Mouse (Mus musculus) fibroblast of lung, adult 2 months (primary cell): ENCODE results near the gene Ccdc152.
A peak's percentile ranks its signal among the peaks of the same experiment; 100 is the strongest.

Experiments
- DNase-seq: peaks from one replicate; pipeline ENCODE4 v3.0.0-alpha.2; 2011; ENCODE audit warnings: low read depth

Gene Ccdc152

DNA sequence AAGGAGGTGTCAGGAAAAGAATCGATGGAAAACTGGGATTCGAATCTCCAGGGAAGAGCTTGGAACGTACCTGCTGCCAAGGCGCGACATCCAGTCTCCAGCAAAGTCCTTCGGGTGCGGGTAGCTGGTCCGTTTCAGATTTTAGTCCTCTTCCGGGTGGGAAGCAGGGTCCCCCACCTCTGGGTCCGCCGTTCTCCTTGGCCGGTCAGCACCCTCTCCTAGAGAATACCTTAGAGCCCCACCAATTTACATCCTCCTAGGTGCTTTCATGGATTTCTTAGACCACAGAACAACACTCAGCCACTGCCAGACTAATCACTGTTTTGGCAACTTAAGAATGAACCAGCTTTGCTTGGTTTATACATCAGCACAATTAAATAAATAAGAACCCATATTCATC lies at the start of gene Ccdc152:
Ccdc152 (minus strand) TSS at position 101 of the 400 bp plus-strand sequence.
- DNase-seq: no peak

GRCm38 (mm10) chr15:3349306-3350064 lies 46.2 kb upstream of the Ccdc152 start:
- no peak for DNase-seq

GRCm38 (mm10) chr15:3346682-3347081 lies 43.4 kb upstream of the Ccdc152 start:
- DNase-seq: no peak

DNA sequence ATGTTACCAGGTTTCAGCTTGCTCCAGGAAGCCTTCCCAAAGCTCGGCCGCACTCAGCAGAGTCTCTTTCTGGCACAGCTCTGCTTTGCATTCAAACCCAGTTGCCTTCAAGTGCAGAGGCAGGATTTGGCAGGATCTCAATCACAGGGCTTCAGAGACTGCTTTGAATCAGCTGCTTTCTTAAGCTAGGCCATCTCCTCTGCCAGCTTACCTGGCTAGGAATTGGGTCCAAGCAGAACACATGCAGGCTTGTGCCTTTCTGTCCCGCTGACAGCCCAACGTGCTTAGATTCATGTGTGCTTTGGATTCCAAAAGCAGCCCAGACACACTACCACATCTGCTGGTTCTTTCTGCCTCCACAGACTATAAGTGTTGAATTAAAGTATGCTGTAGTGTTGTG lies 41.2 kb upstream of the Ccdc152 start:
- no peak for DNase-seq

DNA sequence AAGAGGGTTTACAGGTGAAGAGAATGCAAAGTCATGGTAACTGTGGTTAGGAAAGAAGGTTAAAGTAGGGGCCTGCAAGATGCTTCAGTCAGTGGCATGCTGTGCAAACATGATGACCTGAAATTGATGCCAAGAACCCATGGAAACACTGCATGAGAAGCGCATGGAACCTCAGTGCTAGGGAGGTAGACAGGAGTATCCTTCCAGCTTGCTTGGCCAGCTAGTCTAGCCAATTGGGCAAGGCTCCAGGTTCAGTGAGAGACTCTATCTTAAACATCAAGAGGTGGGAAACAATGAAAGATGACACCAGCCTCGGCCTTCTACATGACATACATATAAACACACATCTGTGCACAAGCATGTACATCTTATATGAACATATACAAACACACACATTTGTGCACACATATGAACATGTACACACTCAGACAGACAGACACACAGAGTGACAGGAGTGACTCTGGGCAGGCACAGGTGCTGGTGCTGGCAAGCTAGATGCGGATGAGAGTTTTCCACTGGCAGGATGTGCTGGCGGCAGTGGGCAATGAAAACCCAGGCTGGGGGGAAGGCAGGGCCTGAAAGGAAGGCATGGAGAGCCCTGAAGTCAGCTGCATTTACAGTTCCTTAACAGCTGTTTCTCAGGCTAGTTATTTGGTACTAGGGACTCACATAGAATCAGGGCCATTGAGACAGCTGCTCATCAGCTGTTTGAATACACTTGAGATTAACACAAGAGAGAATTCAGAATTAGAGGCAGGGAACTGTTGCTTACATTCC lies 38.7 kb upstream of the Ccdc152 start:
- DNase-seq: no peak

- no peak for DNase-seq
Measured at GRCm38 (mm10) chr15:3339847-3340246, 36.5 kb upstream of the Ccdc152 start.

GRCm38 (mm10) chr15:3332517-3332916 lies 29.2 kb upstream of the Ccdc152 start:
- no peak for DNase-seq

DNA sequence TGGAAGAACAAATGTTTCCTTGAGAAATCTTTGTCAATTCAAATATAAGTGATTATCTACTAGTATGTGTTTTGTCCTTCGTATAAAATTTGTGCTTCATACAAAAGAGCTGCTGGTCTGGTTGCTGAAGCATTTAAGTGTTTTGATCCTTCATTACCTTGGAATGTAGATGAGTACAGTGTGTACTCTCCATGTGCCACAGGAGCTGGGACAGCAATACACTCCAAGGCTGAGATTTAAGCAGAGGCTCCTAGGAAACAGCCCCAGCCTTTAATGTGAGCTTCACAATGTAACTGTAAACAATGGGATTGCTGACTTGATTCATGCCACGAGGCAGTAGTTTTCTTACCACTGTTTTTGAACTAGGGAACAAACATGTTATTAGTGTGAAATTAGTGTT lies 28.5 kb upstream of the Ccdc152 start:
- no peak for DNase-seq

DNA sequence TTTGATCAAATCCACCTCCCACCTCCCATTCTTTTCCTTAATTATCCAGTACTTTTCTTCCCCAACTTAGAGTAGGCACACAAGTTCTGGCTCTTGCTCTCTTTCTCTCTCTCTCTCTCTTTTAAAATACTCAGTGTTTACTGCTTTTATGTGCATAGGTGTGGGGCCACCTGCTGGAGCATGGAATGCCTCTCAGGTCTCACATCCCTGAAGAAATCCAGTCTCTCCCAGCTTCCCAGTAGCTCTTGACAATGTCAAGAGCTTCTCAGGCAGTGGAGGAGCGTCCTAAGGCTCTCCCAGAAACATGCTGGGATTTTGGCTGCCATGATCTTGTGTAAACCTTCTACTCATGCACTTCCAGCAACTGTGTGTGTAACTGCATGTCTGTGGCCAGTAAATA lies 27.0 kb upstream of the Ccdc152 start:
- DNase-seq: no peak

DNA sequence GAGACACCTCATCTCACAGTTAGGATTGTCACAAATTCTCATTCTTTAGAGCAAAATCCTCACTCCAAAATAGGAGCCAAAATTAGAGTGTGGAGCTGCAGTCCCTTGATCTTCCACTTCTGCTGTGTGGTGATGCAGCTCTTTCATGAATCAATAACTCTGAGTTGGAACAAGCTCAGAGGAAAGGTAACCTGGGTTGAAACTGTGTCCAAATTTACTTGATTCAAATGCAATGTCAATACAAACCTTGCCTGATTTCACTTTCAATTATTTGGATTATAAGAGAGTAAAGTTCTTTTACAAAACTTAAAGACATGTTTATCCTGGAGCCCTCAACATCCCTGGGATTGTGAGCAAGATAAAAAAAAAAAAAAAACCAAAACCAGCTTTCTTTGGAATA lies 19.7 kb upstream of the Ccdc152 start:
- no peak for DNase-seq

GRCm38 (mm10) chr15:3319929-3320328 lies 16.6 kb upstream of the Ccdc152 start:
- no peak for DNase-seq

DNA sequence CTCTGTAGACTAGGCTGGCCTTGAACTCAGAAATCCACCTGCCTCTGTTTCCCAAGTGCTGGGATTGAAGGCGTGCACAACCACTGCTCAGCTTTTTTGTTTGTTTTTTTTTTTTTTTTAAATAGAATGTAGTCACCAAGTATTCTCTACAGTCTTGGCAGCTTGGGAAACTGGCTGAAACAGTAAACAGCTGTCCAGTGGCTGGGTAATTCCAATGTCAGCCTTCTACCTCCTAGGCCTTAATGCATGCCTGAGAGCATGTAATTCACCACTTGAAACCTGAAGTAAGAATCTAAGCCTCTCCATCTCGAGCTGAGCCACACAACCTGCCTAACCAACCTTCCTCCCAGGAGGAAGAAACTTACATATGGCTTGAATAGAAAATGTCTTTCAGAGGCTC lies 13.3 kb upstream of the Ccdc152 start:
- no peak for DNase-seq

GRCm38 (mm10) chr15:3312937-3313336 lies 9.6 kb upstream of the Ccdc152 start:
- no peak for DNase-seq

DNA sequence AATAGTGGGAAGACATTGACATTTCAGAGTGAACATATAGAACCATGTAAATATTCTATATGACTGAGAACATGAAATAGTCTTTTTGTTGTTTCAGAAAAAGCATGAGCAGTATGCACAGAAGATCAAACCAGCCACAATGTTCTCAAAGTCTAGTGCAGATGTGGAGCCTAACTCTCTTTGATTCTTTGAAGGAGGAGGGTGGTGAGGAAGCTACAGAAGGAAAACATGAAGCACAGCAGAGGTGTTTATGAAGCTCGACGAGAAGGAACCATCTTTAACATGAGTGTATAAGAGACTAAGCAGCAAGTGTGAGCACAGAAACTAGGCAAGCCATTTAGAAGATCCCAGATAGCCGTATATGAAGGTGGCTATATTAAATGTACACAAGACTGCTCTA lies 6.5 kb upstream of the Ccdc152 start:
- no peak for DNase-seq

DNA sequence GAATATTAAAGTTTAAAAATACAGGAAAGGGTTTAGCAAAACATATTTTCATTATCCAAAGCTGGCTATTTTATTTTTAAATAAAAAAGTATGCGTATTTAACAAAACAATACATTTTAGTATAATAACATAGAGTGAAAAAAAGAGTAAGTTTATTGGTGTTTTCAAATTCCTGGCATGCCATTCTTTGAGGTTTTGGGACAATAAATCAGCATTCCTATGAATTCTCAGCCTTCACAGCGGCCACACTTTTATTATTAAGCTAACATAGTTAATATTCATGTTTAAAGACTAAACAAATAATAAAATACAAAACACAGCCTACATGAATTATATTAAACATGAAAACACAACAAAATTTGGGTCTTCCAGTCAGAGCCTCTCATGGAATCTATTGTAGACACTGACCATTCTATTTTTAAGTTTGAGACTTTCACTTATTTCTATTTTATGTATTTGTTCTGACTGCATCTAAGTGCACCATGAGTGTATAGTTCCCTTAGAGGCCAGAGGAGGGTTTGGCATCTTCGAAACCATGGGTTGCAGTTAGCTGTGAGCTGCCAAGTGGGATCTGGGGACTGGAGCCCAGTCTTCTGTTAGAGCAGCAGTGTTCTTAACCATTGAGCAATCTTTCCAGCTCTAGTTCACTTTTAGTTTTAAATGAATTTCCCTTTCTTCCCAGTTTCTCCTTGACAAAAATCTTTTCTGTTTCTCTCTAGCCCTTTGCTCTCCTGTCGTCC lies 2.8 kb downstream of the Ccdc152 start:
- DNase-seq: no peak

GRCm38 (mm10) chr15:3297615-3298014 lies 5.7 kb downstream of the Ccdc152 start:
- no peak for DNase-seq

DNA sequence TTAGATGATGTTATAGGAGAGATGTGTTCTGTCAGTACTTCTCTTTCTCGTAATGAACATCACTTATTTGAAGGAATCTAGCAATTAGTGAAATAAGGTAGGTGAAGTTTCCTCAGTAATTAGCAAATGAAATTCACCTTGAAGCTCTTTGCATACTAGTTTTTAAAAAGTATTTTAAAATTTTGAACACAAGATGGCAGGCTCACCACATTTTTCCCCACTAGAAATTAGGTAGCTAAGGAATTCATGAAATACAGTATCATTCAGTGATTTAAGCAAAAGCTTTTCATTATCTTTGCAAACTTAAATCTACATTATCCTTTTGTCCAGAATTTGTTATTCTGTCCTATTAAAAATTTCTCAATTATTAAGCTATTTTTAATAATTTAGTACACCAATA lies 7.3 kb downstream of the Ccdc152 start:
- no peak for DNase-seq

GRCm38 (mm10) chr15:3293477-3293876 lies 9.8 kb downstream of the Ccdc152 start:
- DNase-seq: no peak

- no peak for DNase-seq
Measured at GRCm38 (mm10) chr15:3290435-3290834, 12.9 kb downstream of the Ccdc152 start.

- DNase-seq: no peak
Measured at GRCm38 (mm10) chr15:3286032-3286431, 17.3 kb downstream of the Ccdc152 start.

DNA sequence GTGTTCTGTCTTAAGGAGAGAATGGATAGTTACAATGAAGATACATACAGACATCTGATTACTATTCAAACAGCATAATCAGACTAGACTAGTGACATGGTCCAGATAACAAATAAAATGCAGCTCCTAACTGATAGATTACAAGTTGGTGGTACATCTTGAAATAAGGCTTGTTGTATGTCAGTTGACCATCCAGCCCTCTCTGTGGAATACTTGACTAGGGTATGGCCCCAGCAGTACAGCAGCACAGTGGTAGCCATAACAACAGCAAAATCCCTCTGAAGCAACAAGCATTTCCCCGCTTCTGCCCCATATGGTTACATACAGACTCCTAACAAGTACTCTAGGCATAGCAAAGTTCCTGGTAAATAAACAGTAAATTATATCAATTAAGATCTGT lies 21.6 kb downstream of the Ccdc152 start:
- DNase-seq: no peak

DNA sequence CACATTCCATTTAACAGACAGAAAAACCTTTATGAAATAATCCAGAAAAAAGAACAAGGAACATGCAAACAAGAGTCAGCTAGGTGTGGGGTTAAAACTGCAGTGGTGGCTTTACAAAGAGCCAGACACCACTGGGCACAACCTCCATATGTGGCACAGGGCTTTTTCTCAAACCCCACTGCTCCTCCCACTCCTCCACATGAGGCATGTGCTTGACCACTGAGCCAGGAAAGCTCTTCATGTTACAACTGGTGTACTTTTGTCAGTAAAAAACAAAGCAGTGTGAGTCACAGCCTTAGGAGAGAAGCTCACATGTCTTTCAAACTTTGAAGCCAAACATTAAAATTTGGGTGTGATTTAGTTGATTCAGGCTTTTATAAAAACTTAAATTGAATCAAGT lies 22.1 kb downstream of the Ccdc152 start:
- DNase-seq: peak; percentile 11

GRCm38 (mm10) chr15:3279242-3279641 lies 24.1 kb downstream of the Ccdc152 start:
- no peak for DNase-seq
